Mouse (Mus musculus) kidney, adult 2 months (tissue): ENCODE measurements around the gene Rbbp8nl.

Source experiments
- CTCF ChIP-seq: fragments of 200-500 bp; conservative IDR thresholded peaks from 2 replicates; pipeline ENCODE4 v1.5.1; 2011; ENCODE audit warnings: low read depth, mild to moderate bottlenecking, control low read depth, low read length, moderate library complexity, mixed read lengths; ENCODE audit not compliant: insufficient read depth, insufficient read length
- POLR2A ChIP-seq: fragments of 200-500 bp; IDR thresholded peaks from one replicate; pipeline ENCODE4 v1.6.1; 2011; ENCODE audit warnings: low read depth, low read length, control low read depth

DNA sequence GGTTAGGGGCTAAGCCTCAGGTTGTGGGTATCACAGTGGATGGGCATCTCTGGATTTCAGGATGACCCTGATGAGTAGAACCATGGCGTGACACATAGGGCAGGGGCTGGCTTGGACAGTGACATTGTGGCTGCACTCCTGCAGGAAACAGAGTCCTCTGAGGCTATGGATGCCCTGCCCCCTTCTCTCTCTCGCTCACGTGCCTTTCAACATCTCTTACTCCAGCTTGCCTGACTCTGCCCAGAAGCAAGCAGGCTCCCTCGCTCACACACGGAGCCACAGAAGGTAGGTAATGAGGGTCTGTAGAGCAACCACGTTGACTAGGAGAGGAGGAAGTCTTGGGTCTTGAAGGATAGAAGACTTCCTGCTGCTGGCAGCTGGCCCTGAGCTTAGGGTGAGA, 824 bp upstream of the Rbbp8nl start:
- TF ChIP-seq CTCF (no peak), POLR2A (no peak)
